In the genomic region with DNA sequence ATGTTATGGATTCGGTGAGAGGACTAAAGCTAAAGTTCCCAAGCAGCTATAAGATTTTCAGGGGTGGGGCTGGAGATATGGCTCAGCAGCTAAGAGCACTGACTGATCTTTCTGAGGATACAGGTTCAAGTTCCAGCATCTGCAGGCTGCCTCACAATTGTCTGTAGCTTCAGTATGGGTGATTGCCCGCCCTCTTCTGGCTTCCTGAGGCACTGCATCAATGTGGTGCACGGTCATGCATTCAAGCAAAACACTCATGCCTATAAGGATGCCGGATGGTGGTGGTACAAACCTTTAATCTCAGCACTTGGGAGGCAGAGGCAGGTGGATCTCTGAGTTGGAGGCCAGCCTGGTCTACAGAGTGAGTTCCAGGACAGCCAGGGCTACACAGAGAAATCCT, we compare ENCODE assay signal across 9 mouse cellular contexts. TPM values are rescaled to one million over a fixed set of nuclear protein-coding genes. Genes with fewer than 3 reads are reported as not detected.
A peak's percentile ranks its signal among the peaks of the same experiment; 100 is the strongest.
DNase-seq lines count a peak whose midpoint lies in the region; ATAC-seq and TF ChIP-seq lines count a peak whose summit lies in the region.
"Had no signal": no experiment of that assay in that cellular context is flagged by ENCODE, and none has a peak within 500 bp of the region (broad histone marks: within the 10 kb centered on the region; RNA-seq: fewer than 3 reads in every experiment).

No protein-coding gene starts in this region.

- no peak overlapping the region for H3K27ac ChIP-seq in ES-Bruce4 (ENCODE audit: insufficient read depth, low read length)
- H3K27ac ChIP-seq in bone marrow, adult 2 months (ENCODE audit: control insufficient read depth, insufficient read depth, low read depth, low read length, poor library complexity), result no peak overlapping the region
- no peak overlapping the region for H3K27ac ChIP-seq in forebrain, embryonic 16.5 days (ENCODE audit: low read length)
- H3K27ac ChIP-seq: lung, embryonic 15.5 days had no signal

- no peaks in the 10 kb centered on the region for H3K27me3 ChIP-seq in ES-Bruce4 (ENCODE audit: control insufficient read depth, insufficient read depth, low read length, poor library complexity, severe bottlenecking)
- H3K27me3 ChIP-seq in forebrain, embryonic 16.5 days (replicated peaks; ENCODE audit: control insufficient read depth, insufficient read depth, low read length), result no peaks in the 10 kb centered on the region

- no peaks in the 10 kb centered on the region for H3K9me3 ChIP-seq in ES-Bruce4 (replicated peaks; ENCODE audit: control insufficient read depth, insufficient read depth, low read length, poor library complexity, severe bottlenecking)
- no peaks in the 10 kb centered on the region for H3K9me3 ChIP-seq in forebrain, embryonic 16.5 days (ENCODE audit: control insufficient read depth, low read length)
- H3K9me3 ChIP-seq: lung, embryonic 15.5 days had no signal

- 20% methylated on average over 4 of the region's 4 CpGs for WGBS in bone marrow, adult 2 months
- 30% methylated on average over 4 of the region's 4 CpGs for WGBS in forebrain, embryonic 16.5 days

- H3K36me3 ChIP-seq in ES-Bruce4 (ENCODE audit: control insufficient read depth, insufficient read depth, low read length, poor library complexity, severe bottlenecking), result no peaks in the 10 kb centered on the region
- H3K36me3 ChIP-seq in forebrain, embryonic 16.5 days (ENCODE audit: control insufficient read depth, insufficient read depth), result peaks cover 14% of the 10 kb centered on the region

- no peaks in the 10 kb centered on the region for H3K4me1 ChIP-seq in ES-Bruce4 (ENCODE audit: control insufficient read depth, insufficient read depth, low read length)
- no peaks in the 10 kb centered on the region for H3K4me1 ChIP-seq in bone marrow, adult 2 months (ENCODE audit: control insufficient read depth, insufficient read depth, low read length)
- H3K4me1 ChIP-seq in forebrain, embryonic 16.5 days (replicated peaks; ENCODE audit: control insufficient read depth, insufficient read depth, low read length), result peaks cover 6% of the 10 kb centered on the region; the same call in 1 of the 2 replicates
- H3K4me1 ChIP-seq: lung, embryonic 15.5 days had no signal

- 0 out of 2 replicates have a peak, but pooled peaks have one; percentile 21 for ATAC-seq in forebrain, embryonic 16.5 days

- intact Hi-C loops in left cerebral cortex, postnatal 14 days (cut with DNase I), result no loop called here

- no peak for TF ChIP-seq POLR2A in ES-Bruce4 (IDR thresholded peaks at IDR 0.05; ENCODE audit: insufficient read depth, low read length)
- no peak for TF ChIP-seq POLR2A in bone marrow, adult 2 months (IDR thresholded peaks at IDR 0.05; ENCODE audit: borderline replicate concordance, control insufficient read depth, low read depth, low read length)

- peak; percentile 84 for TF ChIP-seq CTCF in ES-Bruce4 (IDR thresholded peaks at IDR 0.05; ENCODE audit: low read depth, low read length)
- peak; percentile 80 for TF ChIP-seq CTCF in bone marrow, adult 2 months (IDR thresholded peaks at IDR 0.05; ENCODE audit: control insufficient read depth, insufficient read depth, low read length)

- no peak overlapping the region for H3K4me2 ChIP-seq in forebrain, embryonic 16.5 days (ENCODE audit: low read length)
- H3K4me2 ChIP-seq: lung, embryonic 15.5 days had no signal

- DNase-seq in layer of hippocampus, adult 11-12 months (ENCODE audit: low spot score), result peak; percentile 73
- no peak for DNase-seq in layer of hippocampus, adult 9-11 months
- peak; percentile 73 to 87 for DNase-seq in left cerebral cortex, postnatal 14 days (ENCODE audit: low spot score in 2 of 2)
- DNase-seq in naive thymus-derived CD4-positive, alpha-beta T cell, adult 2 months (ENCODE audit: low read depth), result peak; percentile 83
- peak; percentile 58 to 65 for DNase-seq in thymus, postnatal 36 days

- no peak overlapping the region for H3K4me3 ChIP-seq in ES-Bruce4 (ENCODE audit: low read depth, low read length)
- no peak overlapping the region for H3K4me3 ChIP-seq in bone marrow, adult 2 months (replicated peaks; ENCODE audit: control insufficient read depth, low read depth, low read length)
- no peak overlapping the region for H3K4me3 ChIP-seq in forebrain, embryonic 16.5 days (replicated peaks; ENCODE audit: low read length)
- H3K4me3 ChIP-seq: lung, embryonic 15.5 days had no signal

- no peak overlapping the region for H3K9ac ChIP-seq in ES-Bruce4 (ENCODE audit: low read depth, poor library complexity, severe bottlenecking)
- no peak overlapping the region for H3K9ac ChIP-seq in forebrain, embryonic 16.5 days (replicated peaks; ENCODE audit: low read depth, low read length)
- H3K9ac ChIP-seq: lung, embryonic 15.5 days had no signal

- no peak for TF ChIP-seq EP300 in ES-Bruce4 (IDR thresholded peaks at IDR 0.05; ENCODE audit: insufficient read depth, low read depth, low read length)

RNA-seq across cellular contexts. Expression of a gene that starts 7.8 kb away (rescaled TPM):
- not detected in 2 replicates for polyA plus RNA-seq in ES-Bruce4 (2011; ENCODE audit: insufficient read depth, insufficient read length, low read depth, missing spikeins)
- polyA plus RNA-seq in bone marrow, adult 2 months (2011; ENCODE audit: insufficient read depth, insufficient read length, low replicate concordance, missing spikeins), result not detected in 2 replicates
- 0.51 and 0.60 TPM in 2 replicates for polyA plus RNA-seq in forebrain, embryonic 16.5 days (2015; fragmentation: Nextera tagmentation; extraction: Ambion mirVana)
- total RNA-seq in left cerebral cortex, postnatal 14 days (2021), result not detected

RNA-seq across cellular contexts. Expression of a gene that starts 12.0 kb away (rescaled TPM):
- 27.2 and 28.9 TPM in 2 replicates for polyA plus RNA-seq in ES-Bruce4 (2011; ENCODE audit: insufficient read depth, insufficient read length, low read depth, missing spikeins)
- 2.1 and 2.8 TPM in 2 replicates for polyA plus RNA-seq in bone marrow, adult 2 months (2011; ENCODE audit: insufficient read depth, insufficient read length, low replicate concordance, missing spikeins)
- 56.0 and 82.4 TPM in 2 replicates for polyA plus RNA-seq in forebrain, embryonic 16.5 days (2015; fragmentation: Nextera tagmentation; extraction: Ambion mirVana)
- total RNA-seq in left cerebral cortex, postnatal 14 days (2021), result 100 to 1,000 TPM; 225 to 284 TPM

RNA-seq across cellular contexts. Expression of a gene that starts 38.7 kb away (rescaled TPM):
- polyA plus RNA-seq in ES-Bruce4 (2011; ENCODE audit: insufficient read depth, insufficient read length, low read depth, missing spikeins), result 384 and 390 TPM in 2 replicates
- 57.6 and 93.9 TPM in 2 replicates for polyA plus RNA-seq in bone marrow, adult 2 months (2011; ENCODE audit: insufficient read depth, insufficient read length, low replicate concordance, missing spikeins)
- 509 and 532 TPM in 2 replicates for polyA plus RNA-seq in forebrain, embryonic 16.5 days (2015; fragmentation: Nextera tagmentation; extraction: Ambion mirVana)
- total RNA-seq in left cerebral cortex, postnatal 14 days (2021), result 100 to 1,000 TPM; 223 to 226 TPM

RNA-seq across cellular contexts. Expression of a gene that starts 45.1 kb away (rescaled TPM):
- 0.10 TPM in 1 of 2 replicates, not detected in the other for polyA plus RNA-seq in ES-Bruce4 (2011; ENCODE audit: insufficient read depth, insufficient read length, low read depth, missing spikeins)
- not detected in 2 replicates for polyA plus RNA-seq in bone marrow, adult 2 months (2011; ENCODE audit: insufficient read depth, insufficient read length, low replicate concordance, missing spikeins)
- 25.2 and 33.6 TPM in 2 replicates for polyA plus RNA-seq in forebrain, embryonic 16.5 days (2015; fragmentation: Nextera tagmentation; extraction: Ambion mirVana)
- total RNA-seq in left cerebral cortex, postnatal 14 days (2021), result 100 to 1,000 TPM; 328 to 359 TPM

RNA-seq across cellular contexts. Expression of a gene that starts 48.7 kb away (rescaled TPM):
- polyA plus RNA-seq in ES-Bruce4 (2011; ENCODE audit: insufficient read depth, insufficient read length, low read depth, missing spikeins), result 12.8 and 13.8 TPM in 2 replicates
- polyA plus RNA-seq in bone marrow, adult 2 months (2011; ENCODE audit: insufficient read depth, insufficient read length, low replicate concordance, missing spikeins), result 12.8 and 19.0 TPM in 2 replicates
- polyA plus RNA-seq in forebrain, embryonic 16.5 days (2015; fragmentation: Nextera tagmentation; extraction: Ambion mirVana), result 32.8 and 33.2 TPM in 2 replicates
- total RNA-seq in left cerebral cortex, postnatal 14 days (2021), result 10 to 100 TPM in 1 of 2 experiments, 1 to 10 TPM in 1; 10.0 to 11.3 TPM
